Mouse (Mus musculus) lung, embryonic 14.5 days (tissue): Measurements from ENCODE around the gene Mettl2. TPM values are rescaled to one million over a fixed set of nuclear protein-coding genes. Genes with fewer than 3 reads are reported as not detected.

Experiments
- ATAC-seq: fragments of 200-750 bp; cut with Nextera tagmentation; 2 replicates; pipeline ENCODE4 v1.8.0; 2017; ENCODE audit warnings: mild to moderate bottlenecking, moderate TSS enrichment, moderate library complexity; ENCODE audit not compliant: insufficient read depth
- DNase-seq: peaks from one replicate; pipeline ENCODE4 v3.0.0-alpha.2; 2015
- H3K27ac ChIP-seq: fragments of 300-500 bp; sonication (generic); 2 replicates; pipeline ENCODE4 v1.5.1; 2014; ENCODE audit warnings: low read depth, mild to moderate bottlenecking, moderate library complexity
- H3K27me3 ChIP-seq: fragments of 300-500 bp; sonication (generic); 2 replicates; pipeline ENCODE4 v1.6.1; 2014; ENCODE audit warnings: low read length, control low read depth; ENCODE audit not compliant: insufficient read depth
- H3K36me3 ChIP-seq: fragments of 300-500 bp; sonication (generic); 2 replicates; pipeline ENCODE4 v1.6.1; 2014; ENCODE audit warnings: control low read depth; ENCODE audit not compliant: insufficient read depth
- H3K4me1 ChIP-seq: fragments of 300-500 bp; sonication (generic); 2 replicates; pipeline ENCODE4 v1.6.1; 2014; ENCODE audit warnings: antibody characterized with exemption, control low read depth; ENCODE audit not compliant: insufficient read depth
- H3K4me2 ChIP-seq: fragments of 300-500 bp; sonication (generic); 2 replicates; pipeline ENCODE4 v1.6.1; 2014; ENCODE audit warnings: mild to moderate bottlenecking
- H3K4me3 ChIP-seq: fragments of 300-500 bp; sonication (generic); 2 replicates; pipeline ENCODE4 v1.5.1; 2014; ENCODE audit warnings: low read depth, low read length
- H3K9ac ChIP-seq: fragments of 300-500 bp; sonication (generic); 2 replicates; pipeline ENCODE4 v1.6.1; 2014
- H3K9me3 ChIP-seq: fragments of 300-500 bp; sonication (generic); 2 replicates; pipeline ENCODE4 v1.6.1; 2016; ENCODE audit warnings: low read depth, low read length, control low read depth
- CTCF ChIP-seq: IDR thresholded peaks from 2 replicates; pipeline ENCODE4 v1.5.1; 2016; ENCODE audit warnings: antibody characterized with exemption, low read depth
- WGBS: fragments of 180-500 bp; shearing (Covaris S2); extraction: QIAGEN DNeasy Blood & Tissue Kit; methylation state at CpG from one replicate; pipeline ENCODE4 v1.1.7; 2014; 5-methylcytosine and 5-hydroxymethylcytosine counted together
- polyA plus RNA-seq: library from polyadenylated mRNA; unstranded; fragments of >200 nt; fragmentation: Nextera tagmentation; extraction: Ambion mirVana; gene quantifications from 2 replicates; pipeline ENCODE4 v1.2.1, GENCODE M21; 2014

Gene Mettl2
- polyA plus RNA-seq, 1 experiment from 2014 or later: 46.8 TPM

GRCm38 (mm10) chr11:105164516-105165510, 38.6 kb downstream of the Mettl2 start:
- no peaks in the 10 kb centered on the region for H3K4me1 ChIP-seq
- no peak overlapping the region for H3K4me3 ChIP-seq
- no peaks in the 10 kb centered on the region for H3K27me3 ChIP-seq
- H3K36me3 ChIP-seq: no peaks in the 10 kb centered on the region
- H3K27ac ChIP-seq: no peak overlapping the region
- ATAC-seq (no peak), DNase-seq (no peak)
- H3K4me2 ChIP-seq: no peak overlapping the region
- no peak for TF ChIP-seq CTCF
- 75% methylated on average over 69 of the region's 69 CpGs for WGBS
- H3K9ac ChIP-seq: no peak overlapping the region
- peaks cover 12% of the 10 kb centered on the region; the same call in 1 of the 2 replicates for H3K9me3 ChIP-seq

GRCm38 (mm10) chr11:105166780-105167179, 40.6 kb downstream of the Mettl2 start:
- Histone ChIP-seq H3K36me3 (no peaks in the 10 kb centered on the region), H3K9me3 (peaks cover 12% of the 10 kb centered on the region; the same call in 1 of the 2 replicates), H3K27me3 (no peaks in the 10 kb centered on the region), H3K4me3 (no peak overlapping the region), H3K9ac (no peak overlapping the region), H3K27ac (no peak overlapping the region), H3K4me1 (no peaks in the 10 kb centered on the region), H3K4me2 (no peak overlapping the region)
- ATAC-seq (no peak), DNase-seq (no peak)
- no peak for TF ChIP-seq CTCF
- 91% methylated on average over 10 of the region's 10 CpGs for WGBS

GRCm38 (mm10) chr11:105178516-105178915, 52.3 kb downstream of the Mettl2 start, which contains the start of gene Tlk2:
Gene Tlk2 (plus strand): TSS chr11:105178807.
- WGBS: 42% methylated on average over 2 of the region's 2 CpGs
- Histone ChIP-seq H3K9me3 (no peaks in the 10 kb centered on the region), H3K27ac (no peak within 1 kb of the TSS)

GRCm38 (mm10) chr11:105179523-105179922, 53.3 kb downstream of the Mettl2 start:
- Histone ChIP-seq H3K9me3 (no peaks in the 10 kb centered on the region), H3K27me3 (no peaks in the 10 kb centered on the region), H3K4me2 (peak overlapping the region; percentile 87), H3K9ac (no peak overlapping the region), H3K4me1 (peaks cover 13% of the 10 kb centered on the region; the same call in 1 of the 2 replicates), H3K4me3 (peak overlapping the region; percentile 90), H3K36me3 (peaks cover 8% of the 10 kb centered on the region), H3K27ac (peak overlapping the region; percentile 97)
- no peak for ATAC-seq
- 56% methylated on average over 4 of the region's 4 CpGs for WGBS
- peak; percentile 46 for DNase-seq
- TF ChIP-seq CTCF: no peak

More at GRCm38 (mm10) chr11:105178516-105178915, 52.3 kb downstream of the Mettl2 start, which contains the start of gene Tlk2:
- peak within 1 kb of the TSS; percentile 87 for H3K4me2 ChIP-seq
- no peak for DNase-seq
- H3K4me1 ChIP-seq: peaks cover 13% of the 10 kb centered on the region; the same call in 1 of the 2 replicates
- 0 out of 2 replicates have a peak within 1 kb of the TSS, but pooled peaks have one; percentile 90 for H3K4me3 ChIP-seq
- no peak for ATAC-seq
- no peaks in the 10 kb centered on the region for H3K36me3 ChIP-seq
- H3K27me3 ChIP-seq: no peaks in the 10 kb centered on the region
- TF ChIP-seq CTCF: no peak
- H3K9ac ChIP-seq: no peak within 1 kb of the TSS

- peaks cover 16% of the 10 kb centered on the region for H3K36me3 ChIP-seq
- H3K4me1 ChIP-seq: peaks cover 13% of the 10 kb centered on the region; the same call in 1 of the 2 replicates
- no peak for TF ChIP-seq CTCF
- peak overlapping the region; percentile 87 for H3K4me2 ChIP-seq
- peak overlapping the region; percentile 97 for H3K27ac ChIP-seq
- H3K27me3 ChIP-seq: no peaks in the 10 kb centered on the region
- H3K9ac ChIP-seq: peak overlapping the region; percentile 98
- no peaks in the 10 kb centered on the region for H3K9me3 ChIP-seq
- 1% methylated on average over 35 of the region's 35 CpGs for WGBS
- DNase-seq (peak; percentile 53), ATAC-seq (no peak; the same call in 1 of the 2 replicates)
- H3K4me3 ChIP-seq: peak overlapping the region; percentile 90
Measured at GRCm38 (mm10) chr11:105180471-105181091, 54.4 kb downstream of the Mettl2 start.

GRCm38 (mm10) chr11:105181126-105181637, 55.0 kb downstream of the Mettl2 start:
- no peaks in the 10 kb centered on the region for H3K9me3 ChIP-seq
- H3K9ac ChIP-seq: peak overlapping the region; percentile 98
- no peaks in the 10 kb centered on the region for H3K27me3 ChIP-seq
- H3K27ac ChIP-seq: peak overlapping the region; percentile 97
- peaks cover 21% of the 10 kb centered on the region for H3K36me3 ChIP-seq
- under 1% methylated on average over 58 of the region's 60 CpGs for WGBS
- peak overlapping the region; percentile 90 for H3K4me3 ChIP-seq
- DNase-seq: peak; percentile 96
- ATAC-seq: peak; percentile 98
- H3K4me1 ChIP-seq: peaks cover 13% of the 10 kb centered on the region; the same call in 1 of the 2 replicates
- TF ChIP-seq CTCF: no peak
- peak overlapping the region; percentile 87 for H3K4me2 ChIP-seq
